Mouse (Mus musculus) left cerebral cortex, postnatal 10 days (tissue): ENCODE data around the gene Sox11. TPM values are rescaled to one million over a fixed set of nuclear protein-coding genes. Genes with fewer than 3 reads are reported as not detected.

Source experiments
- DNase-seq, 2 experiments: peaks; one replicate each; pipeline ENCODE4 v3.0.0; 2021 to 2022; ENCODE audit warnings: low spot score in 2 of 2, mixed read lengths in 1 of 2; ENCODE audit errors: extremely low spot score in 1 of 2
- intact Hi-C: fragments of 180-260 bp; cut with DNase I; formaldehyde crosslinking; loops from one replicate; pipeline ENCODE4 v1.15.1; 2025
- total RNA-seq, 2 experiments: library from RNA; stranded (reverse); gene quantifications; 2 replicates each; pipeline ENCODE4 v1.2.3; 2021

Gene Sox11
- total RNA-seq, 2 experiments from 2014 or later, result 26.1 to 29.8 TPM

DNA sequence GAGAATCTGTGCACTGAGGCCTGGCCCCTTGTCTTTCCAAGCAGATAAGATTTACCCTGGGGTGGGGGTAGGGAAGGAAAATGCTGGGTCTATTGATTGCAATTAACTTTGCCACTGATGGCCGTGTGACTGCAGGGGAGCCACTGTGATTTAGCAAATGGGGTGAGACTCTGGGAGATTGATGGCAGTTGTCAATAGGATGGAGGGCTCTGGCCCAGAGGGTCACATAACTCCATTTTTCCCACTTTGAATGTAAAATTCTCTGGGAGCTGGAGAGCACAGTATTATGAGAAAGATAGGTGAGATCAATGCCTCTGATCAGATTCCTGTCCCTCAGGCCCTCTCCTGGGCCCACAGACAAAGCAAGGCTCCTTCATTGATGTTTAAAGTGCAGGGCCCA lies 49.2 kb downstream of the Sox11 start:
- no peak for DNase-seq
- intact Hi-C loops, result no loop called here
